Mouse (Mus musculus): ENCODE measurements around the gene Gm10401. TPM values are rescaled to one million over a fixed set of nuclear protein-coding genes. Genes with fewer than 3 reads are reported as not detected.

The Gm10401 gene
- polyA plus RNA-seq, 1 experiment from 2014 or later, result 25.1 TPM

Other genes with a start within 250 kb of the Gm10401 start
- not detected in 2 replicates for gene 4930519G04Rik, start 244.6 kb downstream of the Gm10401 start, polyA plus RNA-seq (2014; fragmentation: Nextera tagmentation; extraction: Ambion mirVana)
- 0.12 TPM in 1 of 2 replicates, not detected in the other for gene Gm9936, start 239.6 kb downstream of the Gm10401 start, polyA plus RNA-seq (2014; fragmentation: Nextera tagmentation; extraction: Ambion mirVana)
- 4.1 and 4.4 TPM in 2 replicates for gene Oasl2, start 201.4 kb downstream of the Gm10401 start, polyA plus RNA-seq (2014; fragmentation: Nextera tagmentation; extraction: Ambion mirVana)
- gene Oasl1, start 175.1 kb downstream of the Gm10401 start, polyA plus RNA-seq (2014; fragmentation: Nextera tagmentation; extraction: Ambion mirVana), result 0.36 and 0.55 TPM in 2 replicates
- gene 2210016L21Rik, start 156.1 kb downstream of the Gm10401 start, polyA plus RNA-seq (2014; fragmentation: Nextera tagmentation; extraction: Ambion mirVana), result 37.1 and 40.3 TPM in 2 replicates
- gene Hnf1a, start 127.2 kb downstream of the Gm10401 start, polyA plus RNA-seq (2014; fragmentation: Nextera tagmentation; extraction: Ambion mirVana), result 2.7 and 4.1 TPM in 2 replicates
- gene Sppl3, start 87.2 kb downstream of the Gm10401 start, polyA plus RNA-seq (2014; fragmentation: Nextera tagmentation; extraction: Ambion mirVana), result 14.8 and 17.6 TPM in 2 replicates
- 35.5 and 37.4 TPM in 2 replicates for gene Acads, start 21.1 kb upstream of the Gm10401 start, polyA plus RNA-seq (2014; fragmentation: Nextera tagmentation; extraction: Ambion mirVana)
- gene Unc119b, start 36.7 kb upstream of the Gm10401 start, polyA plus RNA-seq (2014; fragmentation: Nextera tagmentation; extraction: Ambion mirVana), result 26.8 and 27.3 TPM in 2 replicates
- gene Mlec, start 59.9 kb upstream of the Gm10401 start, polyA plus RNA-seq (2014; fragmentation: Nextera tagmentation; extraction: Ambion mirVana), result 56.2 and 59.5 TPM in 2 replicates
- 0.89 and 1.4 TPM in 2 replicates for gene Cabp1, start 96.1 kb upstream of the Gm10401 start, polyA plus RNA-seq (2014; fragmentation: Nextera tagmentation; extraction: Ambion mirVana)
- gene Pop5, start 137.5 kb upstream of the Gm10401 start, polyA plus RNA-seq (2014; fragmentation: Nextera tagmentation; extraction: Ambion mirVana), result 171 and 181 TPM in 2 replicates
- 72.2 and 76.8 TPM in 2 replicates for gene Rnf10, start 174.6 kb upstream of the Gm10401 start, polyA plus RNA-seq (2014; fragmentation: Nextera tagmentation; extraction: Ambion mirVana)
- gene Coq5, start 181.4 kb upstream of the Gm10401 start, polyA plus RNA-seq (2014; fragmentation: Nextera tagmentation; extraction: Ambion mirVana), result 62.7 and 67.9 TPM in 2 replicates
- 1,214 and 1,307 TPM in 2 replicates for gene Dynll1, start 202.7 kb upstream of the Gm10401 start, polyA plus RNA-seq (2014; fragmentation: Nextera tagmentation; extraction: Ambion mirVana)
- 261 and 275 TPM in 2 replicates for gene Srsf9, start 228.9 kb upstream of the Gm10401 start, polyA plus RNA-seq (2014; fragmentation: Nextera tagmentation; extraction: Ambion mirVana)
- gene Gatc, start 242.9 kb upstream of the Gm10401 start, polyA plus RNA-seq (2014; fragmentation: Nextera tagmentation; extraction: Ambion mirVana), result 39.3 and 39.4 TPM in 2 replicates
- gene Triap1, start 242.9 kb upstream of the Gm10401 start, polyA plus RNA-seq (2014; fragmentation: Nextera tagmentation; extraction: Ambion mirVana), result 59.0 and 59.6 TPM in 2 replicates

All from liver, embryonic 11.5 days (tissue).